14 mouse cellular contexts compared by ENCODE assay signal in genomic region chr14:121124409-121125010, GRCm38 (mm10).
DNase-seq lines count a peak whose midpoint lies in the region; ATAC-seq lines count a peak whose summit lies in the region.
"Had no signal": no experiment of that assay in that cellular context is flagged by ENCODE, and none has a peak within 500 bp of the region (broad histone marks: within the 10 kb centered on the region; RNA-seq: fewer than 3 reads in every experiment).

No protein-coding gene starts in this region.

- H3K36me3 ChIP-seq in heart, embryonic 10.5 days, result peaks cover 23% of the 10 kb centered on the region
- H3K36me3 ChIP-seq in lung, embryonic 16.5 days (ENCODE audit: control insufficient read depth, insufficient read depth, low read length), result no peaks in the 10 kb centered on the region
- H3K36me3 ChIP-seq in embryonic facial prominence, embryonic 15.5 days, result no peaks in the 10 kb centered on the region
- H3K36me3 ChIP-seq in liver, embryonic 12.5 days, result no peaks in the 10 kb centered on the region

- H3K4me1 ChIP-seq in heart, embryonic 10.5 days, result peaks cover 56% of the 10 kb centered on the region
- H3K4me1 ChIP-seq in lung, embryonic 16.5 days (replicated peaks; ENCODE audit: control insufficient read depth, insufficient read depth, low read length), result peaks cover 30% of the 10 kb centered on the region
- peaks cover 62% of the 10 kb centered on the region for H3K4me1 ChIP-seq in embryonic facial prominence, embryonic 15.5 days
- peaks cover 43% of the 10 kb centered on the region for H3K4me1 ChIP-seq in liver, embryonic 12.5 days

- no peak overlapping the region for H3K4me3 ChIP-seq in heart, embryonic 10.5 days
- H3K4me3 ChIP-seq in lung, embryonic 16.5 days (ENCODE audit: low read length), result no peak overlapping the region
- no peak overlapping the region for H3K4me3 ChIP-seq in embryonic facial prominence, embryonic 15.5 days (replicated peaks)
- no peak overlapping the region for H3K4me3 ChIP-seq in liver, embryonic 12.5 days
- H3K4me3 ChIP-seq: heart, embryonic 13.5 days had no signal

- H3K9me3 ChIP-seq in heart, embryonic 10.5 days, result no peaks in the 10 kb centered on the region
- H3K9me3 ChIP-seq in lung, embryonic 16.5 days (ENCODE audit: control insufficient read depth, low read length), result no peaks in the 10 kb centered on the region
- no peaks in the 10 kb centered on the region for H3K9me3 ChIP-seq in embryonic facial prominence, embryonic 15.5 days (replicated peaks)
- H3K9me3 ChIP-seq in liver, embryonic 12.5 days (replicated peaks), result no peaks in the 10 kb centered on the region
- H3K9me3 ChIP-seq: heart, embryonic 13.5 days had no signal

- H3K9ac ChIP-seq in lung, embryonic 16.5 days (ENCODE audit: low read length), result no peak overlapping the region
- H3K9ac ChIP-seq in embryonic facial prominence, embryonic 15.5 days, result no peak overlapping the region
- H3K9ac ChIP-seq in liver, embryonic 12.5 days, result no peak overlapping the region
- H3K9ac ChIP-seq: heart, embryonic 13.5 days; lung, embryonic 14.5 days had no signal

- peak; percentile 24 to 27 for DNase-seq in heart, adult 9 months (ENCODE audit: low spot score in 2 of 2)
- no peak for DNase-seq in heart, embryonic 10.5 days (ENCODE audit: low spot score)
- no peak for DNase-seq in lung, postnatal 25 days (ENCODE audit: low spot score)
- DNase-seq in adrenal gland, adult 18-20 months (ENCODE audit: low spot score in 2 of 2), result no peak
- DNase-seq in layer of hippocampus, adult 9-10 months (ENCODE audit: low spot score), result no peak
- DNase-seq: cerebellum, adult 11 months; gastrocnemius, postnatal 14 days; lung, embryonic 14.5 days; thymus, adult 18-20 months had no signal

- WGBS in heart, embryonic 10.5 days, result 79% methylated on average over 8 of the region's 8 CpGs
- 64% methylated on average over 8 of the region's 8 CpGs for WGBS in lung, embryonic 16.5 days
- 54% methylated on average over 8 of the region's 8 CpGs for WGBS in embryonic facial prominence, embryonic 15.5 days
- 56% methylated on average over 8 of the region's 8 CpGs for WGBS in liver, embryonic 12.5 days (ENCODE audit: insufficient replicate concordance)

- no peak overlapping the region for H3K27ac ChIP-seq in heart, embryonic 10.5 days
- H3K27ac ChIP-seq in lung, embryonic 16.5 days (ENCODE audit: low read length), result no peak overlapping the region
- H3K27ac ChIP-seq in embryonic facial prominence, embryonic 15.5 days (replicated peaks), result peak overlapping the region; percentile 68
- no peak overlapping the region for H3K27ac ChIP-seq in liver, embryonic 12.5 days
- H3K27ac ChIP-seq: heart, embryonic 13.5 days had no signal

- no peaks in the 10 kb centered on the region for H3K27me3 ChIP-seq in heart, embryonic 10.5 days (ENCODE audit: insufficient read depth, poor library complexity, severe bottlenecking)
- H3K27me3 ChIP-seq in lung, embryonic 16.5 days (ENCODE audit: control insufficient read depth, insufficient read depth, low read depth, low read length), result no peaks in the 10 kb centered on the region
- no peaks in the 10 kb centered on the region for H3K27me3 ChIP-seq in embryonic facial prominence, embryonic 15.5 days
- no peaks in the 10 kb centered on the region for H3K27me3 ChIP-seq in liver, embryonic 12.5 days (replicated peaks)
- H3K27me3 ChIP-seq: heart, embryonic 13.5 days had no signal

- no peak overlapping the region for H3K4me2 ChIP-seq in lung, embryonic 16.5 days (ENCODE audit: low read depth, low read length)
- H3K4me2 ChIP-seq in embryonic facial prominence, embryonic 15.5 days (replicated peaks), result no peak overlapping the region
- no peak overlapping the region for H3K4me2 ChIP-seq in liver, embryonic 12.5 days
- H3K4me2 ChIP-seq: heart, embryonic 13.5 days; lung, embryonic 14.5 days had no signal

- peak; percentile 10; the same call in 1 of the 2 replicates for ATAC-seq in lung, embryonic 16.5 days (ENCODE audit: low read depth)
- ATAC-seq in embryonic facial prominence, embryonic 15.5 days (ENCODE audit: insufficient number of reproducible peaks, low FRiP score, low TSS enrichment, low read depth), result peak; percentile 63
- peak; percentile 79 for ATAC-seq in liver, embryonic 12.5 days
- ATAC-seq: forebrain, embryonic 16.5 days had no signal

Comparison
In these comparisons a context has a peak if more than half of its experiments do, and no peak if none do; other contexts are left out.
1. DNase-seq: peak in heart, adult 9 months (2 of 2); none in heart, embryonic 10.5 days (single experiment), lung, postnatal 25 days (single experiment), adrenal gland, adult 18-20 months (0 of 2) and layer of hippocampus, adult 9-10 months (single experiment).
2. ATAC-seq: peak in every context shown above with its lines; median percentile 79 in liver, embryonic 12.5 days; 63 in embryonic facial prominence, embryonic 15.5 days; 10 in lung, embryonic 16.5 days.